24 mouse cellular contexts compared by ENCODE assay signal in genomic region chr4:98733660-98734059, GRCm38 (mm10). TPM values are rescaled to one million over a fixed set of nuclear protein-coding genes. Genes with fewer than 3 reads are reported as not detected.
"Had no signal": no experiment of that assay in that cellular context is flagged by ENCODE, and none has a peak within 500 bp of the region (broad histone marks: within the 10 kb centered on the region; RNA-seq: fewer than 3 reads in every experiment).

No protein-coding gene starts in this region.

- H3K4me3 ChIP-seq: megakaryocyte, embryonic 14.5 days; midbrain, embryonic 13.5 days; midbrain, embryonic 15.5 days; neural tube, embryonic 12.5 days had no signal

- H3K9me3 ChIP-seq: midbrain, embryonic 15.5 days; neural tube, embryonic 12.5 days had no signal

- DNase-seq: lung, adult 18-20 months; lung, embryonic 14.5 days; lung, postnatal 14 days; lung, postnatal 36 days; retina, postnatal 1 day; right cerebral cortex, adult 18-20 months; right cerebral cortex, postnatal 25 days; right cerebral cortex, postnatal 4 days; spleen, adult 18-20 months; thymus, adult 18-20 months; thymus, postnatal 14 days; thymus, postnatal 36 days had no signal

- H3K9ac ChIP-seq: liver, embryonic 14.5 days; lung, embryonic 14.5 days; midbrain, embryonic 13.5 days; midbrain, embryonic 15.5 days; neural tube, embryonic 12.5 days had no signal

- H3K27ac ChIP-seq: liver, embryonic 14.5 days; macrophage; midbrain, embryonic 13.5 days; midbrain, embryonic 15.5 days; neural tube, embryonic 12.5 days had no signal

- H3K4me1 ChIP-seq: megakaryocyte, embryonic 14.5 days; midbrain, embryonic 13.5 days; midbrain, embryonic 15.5 days; neural tube, embryonic 12.5 days had no signal

- H3K27me3 ChIP-seq: megakaryocyte, embryonic 14.5 days had no signal

- H3K36me3 ChIP-seq: midbrain, embryonic 13.5 days; midbrain, embryonic 15.5 days; neural tube, embryonic 12.5 days had no signal

RNA-seq across cellular contexts. Expression of gene L1td1, which starts 7.1 kb away (rescaled TPM):
- polyA plus RNA-seq: liver, embryonic 14.5 days; liver, embryonic 16.5 days; macrophage; midbrain, embryonic 11.5 days; midbrain, embryonic 13.5 days; midbrain, embryonic 15.5 days; midbrain, postnatal 0 days; neural tube, embryonic 12.5 days; neural tube, embryonic 14.5 days; small intestine, adult 2 months; thymus, postnatal 0 days had no signal
